Mouse (Mus musculus) testis, adult 2 months (tissue): ENCODE measurements around the gene Rhbg. TPM values are rescaled to one million over a fixed set of nuclear protein-coding genes. Genes with fewer than 3 reads are reported as not detected.

Experiments
- H3K27ac ChIP-seq: fragments of 200-500 bp; 2 replicates; pipeline ENCODE4 v1.5.1; 2012; ENCODE audit warnings: low read depth, low read length; ENCODE audit not compliant: control insufficient read depth, insufficient read depth
- H3K27me3 ChIP-seq: fragments of 200-500 bp; 2 replicates; pipeline ENCODE4 v1.6.1; 2012; ENCODE audit warnings: mild to moderate bottlenecking, low read length, moderate library complexity; ENCODE audit not compliant: control insufficient read depth, insufficient read depth
- H3K36me3 ChIP-seq: fragments of 200-500 bp; 2 replicates; pipeline ENCODE4 v1.6.1; 2012; ENCODE audit warnings: mild to moderate bottlenecking, low read length; ENCODE audit not compliant: control insufficient read depth, insufficient read depth
- H3K4me1 ChIP-seq: fragments of 200-500 bp; 2 replicates; pipeline ENCODE4 v1.6.1; 2012; ENCODE audit warnings: low read length; ENCODE audit not compliant: control insufficient read depth, insufficient read depth
- H3K4me3 ChIP-seq: fragments of 200-500 bp; 2 replicates; pipeline ENCODE4 v1.5.1; 2012; ENCODE audit warnings: low read depth, mild to moderate bottlenecking, low read length, moderate library complexity, mixed read lengths; ENCODE audit not compliant: control insufficient read depth
- CTCF ChIP-seq: fragments of 200-500 bp; IDR thresholded peaks from 2 replicates; pipeline ENCODE4 v1.5.1; 2012; ENCODE audit warnings: low read depth, mild to moderate bottlenecking, inconsistent platforms, low read length, moderate library complexity; ENCODE audit not compliant: control insufficient read depth, insufficient read depth, insufficient replicate concordance
- POLR2A ChIP-seq: fragments of 200-500 bp; IDR thresholded peaks from 2 replicates; pipeline ENCODE4 v1.6.1; 2012; ENCODE audit warnings: low read depth, mild to moderate bottlenecking, inconsistent platforms, low read length, moderate library complexity; ENCODE audit not compliant: control insufficient read depth
- polyA plus RNA-seq: library from polyadenylated mRNA; depleted of rRNA; stranded (reverse); fragments of >200 nt; gene quantifications from 2 replicates; pipeline ENCODE4 v1.2.3, GENCODE M21; 2012

Rhbg gene
- polyA plus RNA-seq, 1 experiment = 3.9 TPM

GRCm38 (mm10) chr3:88232301-88232702, 22.2 kb downstream of the Rhbg start:
- TF ChIP-seq POLR2A (no peak), CTCF (no peak)
- Histone ChIP-seq H3K4me3 (no peak overlapping the region), H3K27ac (no peak overlapping the region), H3K4me1 (no peaks in the 10 kb centered on the region; the same call in 1 of the 2 replicates), H3K27me3 (no peaks in the 10 kb centered on the region), H3K36me3 (no peaks in the 10 kb centered on the region)

GRCm38 (mm10) chr3:88231061-88231641, 23.4 kb downstream of the Rhbg start:
- Histone ChIP-seq H3K36me3 (no peaks in the 10 kb centered on the region), H3K27me3 (no peaks in the 10 kb centered on the region), H3K27ac (no peak overlapping the region), H3K4me1 (no peaks in the 10 kb centered on the region; the same call in 1 of the 2 replicates), H3K4me3 (no peak overlapping the region)
- no peak for TF ChIP-seq CTCF
- no peak for TF ChIP-seq POLR2A

GRCm38 (mm10) chr3:88230262-88231047, 24.1 kb downstream of the Rhbg start:
- Histone ChIP-seq H3K36me3 (no peaks in the 10 kb centered on the region), H3K27me3 (no peaks in the 10 kb centered on the region), H3K4me1 (peaks cover 2% of the 10 kb centered on the region; the same call in 1 of the 2 replicates), H3K27ac (no peak overlapping the region), H3K4me3 (no peak overlapping the region)
- TF ChIP-seq POLR2A (no peak), CTCF (no peak)

- Histone ChIP-seq H3K36me3 (no peaks in the 10 kb centered on the region), H3K27me3 (no peaks in the 10 kb centered on the region), H3K4me3 (no peak overlapping the region), H3K4me1 (peaks cover 2% of the 10 kb centered on the region; the same call in 1 of the 2 replicates), H3K27ac (no peak overlapping the region)
- TF ChIP-seq POLR2A (no peak), CTCF (no peak)
Observed at GRCm38 (mm10) chr3:88229526-88229925, 25.0 kb downstream of the Rhbg start.

- Histone ChIP-seq H3K27ac (no peak overlapping the region), H3K4me3 (no peak overlapping the region), H3K36me3 (no peaks in the 10 kb centered on the region), H3K27me3 (no peaks in the 10 kb centered on the region), H3K4me1 (peaks cover 2% of the 10 kb centered on the region; the same call in 1 of the 2 replicates)
- no peak for TF ChIP-seq CTCF
- no peak for TF ChIP-seq POLR2A
Observed at GRCm38 (mm10) chr3:88228906-88229305, 25.6 kb downstream of the Rhbg start.

GRCm38 (mm10) chr3:88227976-88228375, 26.5 kb downstream of the Rhbg start:
- H3K4me1 ChIP-seq = peaks cover 2% of the 10 kb centered on the region; the same call in 1 of the 2 replicates

GRCm38 (mm10) chr3:88227260-88227659, 27.2 kb downstream of the Rhbg start:
- no peak for TF ChIP-seq CTCF
- TF ChIP-seq POLR2A = no peak
- H3K4me1 ChIP-seq = peaks cover 2% of the 10 kb centered on the region; the same call in 1 of the 2 replicates
- no peaks in the 10 kb centered on the region for H3K27me3 ChIP-seq
- H3K27ac ChIP-seq = no peak overlapping the region
- H3K4me3 ChIP-seq = no peak overlapping the region
- no peaks in the 10 kb centered on the region for H3K36me3 ChIP-seq

More at GRCm38 (mm10) chr3:88227976-88228375, 26.5 kb downstream of the Rhbg start:
- TF ChIP-seq CTCF (no peak), POLR2A (no peak)
- Histone ChIP-seq H3K4me3 (no peak overlapping the region), H3K27ac (no peak overlapping the region), H3K36me3 (no peaks in the 10 kb centered on the region), H3K27me3 (no peaks in the 10 kb centered on the region)
